Comparison of ENCODE assay signal across 8 mouse cellular contexts in the genomic region with DNA sequence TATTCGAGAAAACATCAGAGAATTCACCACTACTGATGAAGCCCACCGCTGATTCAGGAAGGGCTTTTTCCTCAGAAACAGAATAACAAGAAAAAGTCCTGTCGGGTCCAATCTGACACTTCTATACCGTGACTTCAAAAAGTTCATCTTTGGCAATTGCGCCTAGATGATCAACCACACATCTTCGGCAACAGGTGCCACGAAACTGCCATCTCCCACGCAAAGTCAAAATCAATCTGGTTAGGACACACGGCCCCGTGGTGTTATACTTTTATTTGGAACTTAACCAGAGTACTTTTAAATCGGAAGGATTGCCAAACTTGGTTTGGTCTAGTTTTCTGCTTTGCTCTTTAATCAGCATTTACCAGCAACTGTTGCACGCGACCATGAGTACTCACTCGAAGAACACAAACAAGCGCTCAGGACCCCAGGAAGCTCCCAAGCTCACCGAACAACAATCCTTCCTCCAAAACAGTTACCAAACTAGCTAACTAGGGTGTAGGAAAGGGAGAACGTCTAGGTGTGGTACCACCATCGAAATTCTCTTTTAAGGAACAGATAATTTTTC. TPM values are rescaled to one million over a fixed set of nuclear protein-coding genes. Genes with fewer than 3 reads are reported as not detected.
DNase-seq lines count a peak whose midpoint lies in the region; ATAC-seq lines count a peak whose summit lies in the region.

No protein-coding gene starts in this region.

- no peaks in the 10 kb centered on the region for H3K36me3 ChIP-seq in heart, embryonic 13.5 days
- no peaks in the 10 kb centered on the region for H3K36me3 ChIP-seq in hindbrain, embryonic 13.5 days
- no peaks in the 10 kb centered on the region for H3K36me3 ChIP-seq in midbrain, embryonic 12.5 days

- no peaks in the 10 kb centered on the region for H3K27me3 ChIP-seq in heart, embryonic 13.5 days (replicated peaks)
- no peaks in the 10 kb centered on the region for H3K27me3 ChIP-seq in hindbrain, embryonic 13.5 days
- H3K27me3 ChIP-seq in midbrain, embryonic 12.5 days = no peaks in the 10 kb centered on the region

- H3K9ac ChIP-seq in heart, embryonic 13.5 days = peak overlapping the region; percentile 99
- peak overlapping the region; percentile 97 for H3K9ac ChIP-seq in hindbrain, embryonic 13.5 days
- peak overlapping the region; percentile 98 for H3K9ac ChIP-seq in midbrain, embryonic 12.5 days (replicated peaks)

- H3K4me3 ChIP-seq in heart, embryonic 13.5 days = peak overlapping the region; percentile 91
- H3K4me3 ChIP-seq in hindbrain, embryonic 13.5 days = peak overlapping the region; percentile 89
- H3K4me3 ChIP-seq in midbrain, embryonic 12.5 days = peak overlapping the region; percentile 98

- peaks cover 29% of the 10 kb centered on the region for H3K4me1 ChIP-seq in heart, embryonic 13.5 days
- peaks cover 39% of the 10 kb centered on the region for H3K4me1 ChIP-seq in hindbrain, embryonic 13.5 days (replicated peaks)
- H3K4me1 ChIP-seq in midbrain, embryonic 12.5 days = peaks cover 31% of the 10 kb centered on the region

- ATAC-seq in heart, embryonic 13.5 days (ENCODE audit: extremely low read depth, insufficient number of reproducible peaks, low FRiP score, low TSS enrichment) = no peak
- no peak for ATAC-seq in hindbrain, embryonic 13.5 days (ENCODE audit: low FRiP score)
- no peak for ATAC-seq in midbrain, embryonic 12.5 days (ENCODE audit: low FRiP score, low read depth)

- no peak for DNase-seq in heart, postnatal 4 days
- peak; percentile 37 for DNase-seq in NIH3T3 (ENCODE audit: low read depth)
- no peak for DNase-seq in natural killer cell, adult 2 months (ENCODE audit: low spot score in 2 of 2)
- no peak for DNase-seq in gastrocnemius, adult 8-10 months (ENCODE audit: low spot score in 2 of 2)
- no peak for DNase-seq in urinary bladder, adult 18-20 months (ENCODE audit: low spot score in 2 of 2)

- H3K9me3 ChIP-seq in heart, embryonic 13.5 days = no peaks in the 10 kb centered on the region
- H3K9me3 ChIP-seq in hindbrain, embryonic 13.5 days = no peaks in the 10 kb centered on the region
- H3K9me3 ChIP-seq in midbrain, embryonic 12.5 days = no peaks in the 10 kb centered on the region

- WGBS in heart, embryonic 13.5 days = 2% methylated on average over 18 of the region's 18 CpGs
- WGBS in hindbrain, embryonic 13.5 days = under 1% methylated on average over 18 of the region's 18 CpGs
- WGBS in midbrain, embryonic 12.5 days = 2% methylated on average over 18 of the region's 18 CpGs

- peak overlapping the region; percentile 97 for H3K27ac ChIP-seq in heart, embryonic 13.5 days (replicated peaks)
- no peak overlapping the region; the same call in 1 of the 2 replicates for H3K27ac ChIP-seq in hindbrain, embryonic 13.5 days
- H3K27ac ChIP-seq in midbrain, embryonic 12.5 days (replicated peaks) = no peak overlapping the region; the same call in 1 of the 2 replicates

- H3K4me2 ChIP-seq in heart, embryonic 13.5 days = peak overlapping the region; percentile 93
- H3K4me2 ChIP-seq in hindbrain, embryonic 13.5 days = peak overlapping the region; percentile 71
- H3K4me2 ChIP-seq in midbrain, embryonic 12.5 days (replicated peaks) = peak overlapping the region; percentile 80

RNA-seq across cellular contexts. Expression of gene Bptf, which starts 1.6 kb away (rescaled TPM):
- polyA plus RNA-seq in heart, embryonic 13.5 days (2015; fragmentation: Nextera tagmentation; extraction: Ambion mirVana) = 17.9 and 18.3 TPM in 2 replicates
- 10 to 100 TPM; 42.0 to 44.8 TPM for total RNA-seq in heart, postnatal 4 days (2021)
- polyA plus RNA-seq in hindbrain, embryonic 13.5 days (2015; fragmentation: Nextera tagmentation; extraction: Ambion mirVana) = 34.0 and 38.0 TPM in 2 replicates
- 44.0 and 45.6 TPM in 2 replicates for polyA plus RNA-seq in midbrain, embryonic 12.5 days (2016; fragmentation: Nextera tagmentation; extraction: Ambion mirVana)
- total RNA-seq in gastrocnemius, adult 8-10 months (2022) = 10 to 100 TPM; 16.3 to 23.3 (median 19.4) TPM

RNA-seq across cellular contexts. Expression of gene Nol11, which starts 58.9 kb away (rescaled TPM):
- polyA plus RNA-seq in heart, embryonic 13.5 days (2015; fragmentation: Nextera tagmentation; extraction: Ambion mirVana) = 39.3 and 45.4 TPM in 2 replicates
- total RNA-seq in heart, postnatal 4 days (2021) = 10 to 100 TPM; 28.5 to 30.8 TPM
- 55.8 and 56.1 TPM in 2 replicates for polyA plus RNA-seq in hindbrain, embryonic 13.5 days (2015; fragmentation: Nextera tagmentation; extraction: Ambion mirVana)
- 67.6 and 69.2 TPM in 2 replicates for polyA plus RNA-seq in midbrain, embryonic 12.5 days (2016; fragmentation: Nextera tagmentation; extraction: Ambion mirVana)
- total RNA-seq in gastrocnemius, adult 8-10 months (2022) = 10 to 100 TPM; 11.8 to 16.7 (median 14.3) TPM
